Mouse (Mus musculus): ENCODE results near the gene Chrm3.

Gene Chrm3

DNA sequence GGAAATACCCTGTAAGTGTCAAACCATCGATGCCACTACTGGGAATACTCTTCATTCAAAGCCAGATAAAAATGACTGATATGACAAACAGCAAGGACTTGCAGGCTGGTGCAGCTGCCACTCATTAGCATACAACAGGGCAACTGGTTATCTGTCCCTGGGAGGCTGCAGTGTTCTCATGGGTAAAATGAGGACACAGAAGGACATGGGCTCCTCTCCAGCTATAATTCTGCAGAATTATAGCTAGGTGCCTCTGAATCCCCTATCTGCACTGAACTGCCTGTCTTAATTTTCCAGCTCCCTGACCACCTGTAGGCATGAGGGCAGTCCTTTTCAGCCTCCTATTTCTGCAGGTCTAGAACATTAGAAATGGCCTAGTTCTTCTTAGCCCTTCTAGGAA lies 463.4 kb downstream of the Chrm3 start:
- DNase-seq (ENCODE audit: low read depth, low spot score) = no peak

DNA sequence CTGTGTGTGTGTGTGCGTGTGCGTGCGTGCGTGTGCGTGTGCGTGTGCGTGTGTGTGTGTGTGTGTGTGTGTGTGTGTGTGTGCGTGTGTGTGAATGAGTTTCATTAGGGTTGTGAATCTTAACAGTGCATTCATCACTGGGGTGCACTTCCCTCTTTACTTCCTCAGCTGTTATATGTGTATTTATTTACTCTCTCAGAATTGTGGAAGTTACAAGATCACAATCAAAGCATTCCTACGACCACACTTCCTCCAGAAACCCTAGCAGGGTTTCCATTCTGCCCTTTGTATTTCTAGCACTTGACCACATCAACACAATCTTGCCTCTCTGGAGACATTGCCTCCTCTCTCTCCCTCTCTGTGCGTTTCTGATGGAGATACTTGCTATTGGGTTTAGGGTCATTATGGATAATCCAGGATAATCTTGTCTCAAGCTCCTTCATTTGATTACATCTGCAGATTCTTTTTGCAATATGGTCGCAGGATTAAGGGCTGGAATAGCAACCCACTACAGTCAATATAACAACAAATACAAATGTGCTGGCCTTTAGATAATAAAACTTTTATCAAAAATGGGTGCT lies 465.5 kb downstream of the Chrm3 start:
- no peak for DNase-seq (ENCODE audit: low read depth, low spot score)

DNA sequence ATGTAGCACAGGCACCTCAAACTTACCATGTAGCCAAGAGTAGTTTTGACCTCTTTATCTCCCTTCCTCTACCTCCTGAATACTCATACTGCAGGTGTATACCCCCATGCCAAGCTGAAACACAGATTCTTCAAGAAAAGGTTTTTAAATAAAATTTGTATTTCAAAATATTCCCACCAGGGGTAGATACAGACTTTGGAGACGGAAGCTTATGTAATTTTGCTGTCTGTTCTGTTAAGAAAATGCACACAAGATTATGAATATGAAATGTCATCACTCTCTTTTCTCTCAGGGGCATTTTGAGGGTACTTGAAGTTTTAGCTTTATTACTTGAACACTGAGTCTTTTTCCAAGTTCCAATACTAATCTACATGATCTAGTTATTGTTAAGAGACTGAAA lies 469.6 kb downstream of the Chrm3 start:
- DNase-seq (ENCODE audit: low read depth, low spot score) = no peak

DNA sequence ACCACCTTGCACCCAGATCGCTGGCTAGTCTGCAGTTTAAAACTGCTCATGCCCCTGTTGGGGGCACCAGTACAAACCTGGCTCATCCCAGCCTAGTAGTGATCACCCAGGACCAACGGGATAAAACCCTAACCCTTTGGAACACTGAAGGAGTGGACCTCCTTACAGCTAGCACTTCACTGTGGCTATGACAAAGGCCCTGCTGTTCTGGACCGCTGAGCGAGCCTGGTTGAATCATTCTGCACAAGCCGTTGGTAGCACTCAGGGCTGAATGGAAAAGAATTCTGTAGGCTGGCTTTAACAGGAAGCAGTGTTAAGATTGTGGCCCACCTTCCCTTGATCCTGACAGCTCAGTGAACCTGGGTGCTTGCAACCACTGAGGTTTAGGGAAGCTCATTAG lies 470.2 kb downstream of the Chrm3 start:
- DNase-seq (ENCODE audit: low read depth, low spot score) = no peak

DNA sequence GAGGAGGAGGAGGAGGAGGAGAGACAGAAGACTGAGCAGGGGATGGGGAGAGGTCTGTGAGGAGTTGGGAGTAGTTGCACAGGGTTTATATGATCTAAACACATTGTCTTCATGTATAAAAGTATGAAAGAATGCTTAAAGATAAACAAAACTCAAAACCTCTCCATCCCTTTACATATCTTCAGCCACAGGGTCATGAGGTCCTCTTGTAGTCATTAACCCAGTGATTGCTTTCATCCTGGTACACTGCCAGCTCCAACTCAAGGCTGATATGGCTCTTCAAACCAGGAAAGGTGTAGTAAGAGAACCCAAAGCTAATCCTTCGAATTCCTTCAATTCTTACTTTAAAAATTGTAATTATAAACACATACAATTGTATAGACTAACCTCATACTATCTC lies 470.7 kb downstream of the Chrm3 start:
- no peak for DNase-seq (ENCODE audit: low read depth, low spot score)

DNA sequence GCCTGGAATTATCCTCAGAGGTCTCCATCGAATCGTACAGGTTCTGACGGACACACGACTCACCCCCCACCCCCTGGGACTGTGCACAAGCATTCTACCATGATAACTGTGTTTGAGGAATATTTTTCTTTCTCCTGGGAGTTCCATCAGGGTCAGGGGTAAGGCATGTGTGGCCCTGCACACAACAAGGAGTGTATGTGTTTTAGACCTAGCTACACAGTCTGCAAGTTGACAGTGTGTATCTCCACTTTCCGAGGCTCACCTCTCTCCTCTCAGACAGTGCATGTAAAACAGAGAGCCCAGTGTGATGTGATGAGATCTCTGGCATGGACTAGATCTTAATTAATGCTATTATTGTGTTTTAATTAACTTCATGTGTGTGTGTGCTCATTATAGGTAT lies 472.4 kb downstream of the Chrm3 start:
- DNase-seq (ENCODE audit: low read depth, low spot score) = no peak

DNA sequence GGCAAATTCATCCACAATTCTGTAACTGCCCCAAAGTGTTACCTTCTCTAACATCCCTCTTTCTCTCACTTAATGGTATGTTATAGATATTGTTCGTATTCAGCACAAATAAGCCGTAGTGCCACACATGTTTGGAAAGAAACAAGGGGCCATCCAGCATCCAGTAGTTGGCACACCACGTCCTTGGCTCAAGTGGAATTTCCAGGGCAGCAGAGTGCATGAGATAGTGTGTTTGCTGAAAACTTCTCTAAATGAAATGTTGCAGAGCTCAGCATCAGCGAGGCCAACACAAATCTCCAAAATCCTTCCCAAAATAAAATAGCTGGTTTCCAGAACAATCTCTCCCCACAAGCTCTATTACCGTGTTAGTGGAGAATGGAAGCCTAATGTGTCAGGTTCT lies 473.4 kb downstream of the Chrm3 start:
- DNase-seq (ENCODE audit: low read depth, low spot score) = no peak

DNA sequence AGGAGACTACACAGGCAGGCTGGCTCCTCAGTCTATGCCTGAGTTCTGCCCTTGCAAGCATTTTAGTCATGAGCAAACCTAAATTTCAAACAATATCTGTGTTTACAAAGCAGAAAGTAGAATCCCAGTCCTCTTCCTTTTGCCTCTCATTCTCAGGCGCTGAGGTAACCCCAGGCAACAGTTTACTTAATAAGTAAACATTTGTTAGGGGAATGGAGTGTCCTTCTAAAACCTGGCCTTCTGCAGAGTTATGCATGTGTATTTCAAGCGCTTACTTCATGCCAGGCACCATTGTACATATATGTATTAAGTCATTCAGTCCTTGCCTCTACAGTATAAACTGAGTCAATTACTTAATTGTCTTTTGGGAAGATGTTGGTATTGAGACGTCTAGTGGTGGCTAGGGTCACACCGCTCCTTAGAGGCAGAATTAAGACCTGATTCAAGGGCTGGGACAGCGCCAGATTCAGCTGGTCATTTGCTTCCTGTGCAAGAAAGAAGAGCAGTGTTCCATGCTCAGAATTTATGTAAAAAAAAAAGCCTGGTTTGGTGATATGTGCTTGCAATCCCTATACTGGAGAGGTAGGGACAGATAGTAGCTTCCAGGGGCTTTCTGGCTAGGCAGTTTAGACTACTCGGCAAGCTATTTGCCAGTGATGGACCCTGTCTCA lies 474.0 kb downstream of the Chrm3 start:
- DNase-seq (ENCODE audit: low read depth, low spot score) = no peak

DNA sequence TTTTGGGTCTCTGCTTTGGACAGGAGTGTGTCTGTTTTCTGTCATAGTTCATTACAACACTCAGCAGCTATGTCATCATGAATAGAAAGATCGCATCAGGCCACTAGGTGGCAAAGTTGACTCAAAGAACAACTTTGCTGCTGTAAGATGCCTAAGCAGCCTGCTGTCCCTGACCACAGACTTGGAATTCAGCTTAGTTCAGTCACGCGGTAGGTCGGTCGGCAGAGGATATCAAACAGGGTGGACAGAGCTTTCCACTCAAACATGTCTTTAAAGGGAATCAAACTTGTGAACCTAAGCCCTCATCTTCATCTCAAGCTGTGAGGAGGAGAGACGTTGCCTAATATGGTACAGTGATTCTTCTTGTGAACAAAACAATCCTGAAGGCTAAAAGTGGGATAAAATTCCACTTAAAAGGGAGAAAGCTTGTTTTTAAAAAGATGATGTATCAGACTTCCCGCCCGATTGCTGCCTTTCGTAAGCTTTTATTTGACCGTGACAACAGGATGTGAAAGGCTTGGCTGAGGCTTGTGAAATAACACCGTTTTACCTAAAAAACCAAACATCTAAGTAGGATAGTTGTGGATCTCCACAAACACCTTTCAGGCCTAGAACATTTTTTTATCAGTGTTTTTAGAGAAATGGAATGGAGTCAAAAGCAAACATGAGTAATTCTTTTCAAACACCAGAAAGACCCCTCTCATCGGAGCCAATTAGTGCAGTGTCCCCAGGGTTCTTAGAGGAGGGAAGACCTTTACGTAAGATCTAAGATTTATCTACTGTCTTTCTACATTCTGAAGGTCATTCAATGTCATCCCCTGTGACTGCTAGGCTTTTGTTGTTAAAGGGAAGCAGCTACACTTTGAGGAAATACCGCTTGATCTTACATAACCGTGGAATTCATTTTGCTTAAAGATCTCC lies 478.0 kb downstream of the Chrm3 start:
- peak; percentile 86 for DNase-seq (ENCODE audit: low read depth, low spot score)

DNA sequence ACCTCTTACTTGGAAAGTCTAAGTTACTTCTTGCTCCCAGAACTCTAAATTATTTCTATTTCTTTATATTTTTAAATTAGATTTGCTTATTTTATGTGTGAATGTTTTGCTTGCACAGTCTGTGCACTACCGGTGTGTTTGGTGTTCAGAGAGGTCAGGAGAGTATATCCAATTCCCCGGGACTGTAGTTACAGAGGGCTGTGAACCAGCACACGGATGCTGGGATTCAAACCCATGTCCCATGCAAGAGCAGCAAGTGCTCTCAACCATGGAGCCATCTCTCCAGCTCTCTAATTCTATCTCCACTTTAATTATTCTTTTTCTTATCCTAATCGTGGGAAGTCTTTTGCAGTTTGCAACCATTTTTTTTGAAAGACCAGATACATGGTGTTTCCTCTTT lies 478.7 kb downstream of the Chrm3 start:
- no peak for DNase-seq (ENCODE audit: low read depth, low spot score)

DNA sequence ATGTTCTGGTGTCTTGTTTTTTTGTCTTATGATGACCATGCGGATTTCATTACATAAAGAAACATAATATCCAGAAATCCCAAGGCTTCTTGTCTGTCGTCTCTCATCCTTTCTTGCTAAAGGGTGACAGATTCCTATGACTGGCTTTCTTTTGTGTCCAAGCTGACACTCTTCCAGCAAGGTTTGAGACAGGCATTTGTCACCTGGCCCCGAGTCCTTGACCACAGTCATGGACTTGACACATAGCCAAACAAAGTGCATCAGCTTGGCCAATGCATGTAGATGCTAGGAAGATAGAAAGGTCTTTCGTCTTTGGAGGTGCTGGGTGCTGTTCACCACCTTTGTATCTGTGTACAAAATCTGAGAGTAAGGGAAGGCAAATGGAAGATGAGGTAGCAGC lies 480.2 kb downstream of the Chrm3 start:
- DNase-seq (ENCODE audit: low read depth, low spot score) = no peak

DNA sequence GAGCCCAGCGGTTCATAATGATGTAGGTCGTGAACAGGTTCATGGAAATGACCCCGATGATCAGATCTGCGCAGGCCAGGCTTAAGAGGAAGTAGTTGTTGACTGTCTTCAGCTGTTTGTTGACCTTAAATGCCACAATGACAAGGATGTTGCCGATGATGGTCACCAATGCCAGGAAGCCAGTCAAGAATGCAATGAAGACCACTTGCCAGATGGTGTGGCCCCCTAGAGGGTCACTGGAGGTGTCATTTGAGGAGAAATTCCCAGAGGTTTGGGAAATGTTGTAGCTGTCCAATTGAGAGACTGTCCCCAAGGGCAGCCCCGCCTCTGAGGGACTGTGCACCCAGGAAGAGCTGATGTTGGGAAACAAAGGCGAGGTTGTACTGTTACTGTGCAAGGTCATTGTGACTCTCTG lies 482.0 kb downstream of the Chrm3 start:
- DNase-seq (ENCODE audit: low read depth, low spot score) = no peak

DNA sequence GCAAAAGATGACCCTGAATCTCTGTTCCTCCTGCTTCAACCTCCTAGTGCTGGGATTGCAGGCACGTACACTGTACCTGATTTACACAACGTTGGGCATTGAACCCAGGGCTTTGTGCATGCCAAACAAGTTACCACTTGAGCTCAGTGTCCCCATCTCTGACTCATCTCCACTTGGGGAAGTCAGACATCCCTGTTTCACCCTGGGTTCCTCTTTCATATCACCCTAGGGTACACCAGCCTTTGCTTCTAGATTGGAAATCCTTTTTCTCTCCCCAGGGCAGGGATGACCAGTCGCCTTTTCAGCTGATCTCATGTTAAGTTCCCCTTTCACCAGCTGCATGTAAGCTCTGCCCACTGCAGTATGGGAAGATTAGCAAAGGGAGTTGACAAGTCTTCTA lies 487.3 kb downstream of the Chrm3 start:
- DNase-seq (ENCODE audit: low read depth, low spot score) = no peak

DNA sequence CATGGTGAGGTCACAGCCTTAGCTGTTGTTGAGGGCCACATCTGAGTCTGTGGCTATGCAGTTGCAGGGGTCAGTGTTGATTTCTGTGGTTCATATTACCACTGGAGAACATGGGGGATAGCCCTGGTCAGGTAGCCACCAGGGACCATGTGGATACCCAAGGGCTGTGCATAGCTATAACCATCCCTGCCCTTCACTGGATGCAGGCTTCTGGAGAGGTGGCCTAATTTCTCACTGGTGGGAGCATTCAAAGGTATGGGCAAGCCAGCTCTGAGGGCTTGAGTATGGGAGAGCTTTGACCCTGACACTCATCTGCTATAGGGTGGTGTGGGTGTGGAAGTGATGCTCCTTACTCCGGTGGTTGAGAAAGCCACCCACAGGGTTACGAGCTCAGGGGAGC lies 494.5 kb downstream of the Chrm3 start:
- no peak for DNase-seq (ENCODE audit: low read depth, low spot score)

DNA sequence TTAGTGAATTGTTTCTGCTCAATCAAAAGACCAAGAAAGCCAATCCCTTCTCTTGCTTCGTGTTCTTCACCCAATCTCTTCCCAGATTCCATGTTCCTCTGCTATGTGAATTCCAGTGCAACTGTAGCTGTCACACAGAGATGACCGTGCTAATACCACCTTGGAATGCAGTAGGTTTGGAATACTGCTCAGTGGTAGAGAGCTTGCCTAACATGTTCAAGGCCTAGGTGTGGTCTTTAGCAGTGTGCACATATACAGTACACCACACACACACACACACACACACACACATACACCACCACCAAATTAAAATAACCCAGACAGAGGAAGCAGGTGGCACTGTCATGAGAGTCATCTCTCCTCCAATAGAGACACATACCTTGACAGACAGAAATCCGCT lies 513.1 kb downstream of the Chrm3 start:
- no peak for DNase-seq (ENCODE audit: low read depth, low spot score)

DNA sequence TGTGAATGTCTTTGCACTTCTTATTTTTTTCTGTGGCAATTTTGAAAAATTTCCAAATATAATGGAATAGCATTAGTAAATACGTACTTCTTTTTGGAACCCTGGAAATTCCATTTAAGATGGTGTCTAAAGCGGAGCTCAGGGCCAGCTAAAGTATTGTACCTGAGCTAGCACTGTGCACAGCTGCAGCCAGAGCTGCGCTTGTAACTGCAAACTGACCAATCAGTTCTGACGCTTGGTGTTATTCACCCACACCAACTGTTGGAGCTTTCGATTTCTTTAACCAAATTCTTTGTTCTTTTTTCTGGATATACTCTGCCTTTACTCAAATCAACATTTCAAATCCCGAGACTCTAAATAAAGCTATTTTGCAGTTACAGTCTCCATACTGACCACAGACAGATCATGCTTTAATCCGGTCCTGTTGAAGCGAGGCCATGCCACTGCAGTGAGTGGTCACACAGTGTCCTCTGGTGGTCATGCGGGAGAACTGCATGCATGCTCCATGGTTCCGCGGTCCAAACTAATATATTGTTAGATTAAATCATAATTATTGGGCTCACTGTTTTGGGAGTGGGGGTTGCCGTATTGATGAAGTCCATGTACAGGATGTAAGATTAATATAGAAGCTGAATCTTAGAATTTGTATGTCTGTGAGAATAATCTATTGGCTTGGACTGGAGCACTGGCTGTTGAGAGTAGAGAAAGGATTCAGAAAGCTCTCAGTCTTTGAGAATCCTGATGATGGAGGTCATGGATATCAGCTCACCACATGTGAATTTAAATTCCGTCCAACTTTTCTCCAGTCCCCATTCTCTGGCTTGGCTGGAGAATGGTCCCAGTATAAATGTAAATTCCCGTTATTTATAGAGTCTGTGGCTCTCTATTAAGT lies 513.9 kb downstream of the Chrm3 start:
- peak; percentile 69 for DNase-seq (ENCODE audit: low read depth, low spot score)

DNA sequence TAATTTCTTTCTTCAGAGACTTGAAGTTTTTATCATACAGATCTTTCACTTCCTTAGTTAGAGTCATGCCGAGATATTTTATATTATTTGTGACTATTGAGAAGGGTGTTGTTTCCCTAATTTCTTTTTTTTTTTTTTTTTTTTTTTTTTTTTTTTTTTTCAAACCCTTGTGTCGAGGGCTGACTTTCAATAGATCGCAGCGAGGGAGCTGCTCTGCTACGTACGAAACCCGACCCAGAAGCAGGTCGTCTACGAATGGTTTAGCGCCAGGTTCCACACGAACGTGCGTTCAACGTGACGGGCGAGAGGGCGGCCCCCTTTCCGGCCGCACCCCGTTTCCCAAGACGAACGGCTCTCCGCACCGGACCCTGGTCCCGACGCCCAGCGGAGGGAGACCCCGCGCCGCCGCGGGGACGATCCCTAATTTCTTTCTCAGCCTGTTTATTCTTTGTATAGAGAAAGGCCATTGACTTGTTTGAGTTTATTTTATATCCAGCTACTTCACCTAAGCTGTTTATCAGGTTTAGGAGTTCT lies 526.4 kb downstream of the Chrm3 start:
- DNase-seq (ENCODE audit: low read depth, low spot score) = peak; percentile 62

DNA sequence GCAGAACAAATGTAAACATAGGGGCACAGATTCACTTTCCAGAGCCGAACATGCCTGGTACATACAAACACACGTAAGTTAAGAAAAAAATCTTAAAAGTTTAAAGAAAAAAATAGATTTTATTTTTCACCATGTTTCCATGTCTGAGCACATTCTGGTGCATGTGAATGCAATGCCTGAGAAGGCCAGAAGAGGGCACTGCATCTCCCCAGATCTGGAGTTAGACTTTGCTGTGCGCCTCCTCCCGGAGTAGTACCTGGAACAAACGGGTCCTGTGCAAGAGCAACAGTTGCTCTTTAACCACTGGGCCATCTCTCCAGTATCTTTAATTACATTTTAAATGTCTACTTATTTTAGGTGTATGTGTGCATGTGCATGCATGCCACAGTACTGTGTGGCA lies 534.4 kb downstream of the Chrm3 start:
- DNase-seq (ENCODE audit: low read depth, low spot score) = peak; percentile 20
